Mouse (Mus musculus) CH12F3 (cell line): ENCODE measurements around the gene Vegfb.
"Not testable (repeated sequence)": the region's sequence is repeated elsewhere in the genome, so short reads cannot be mapped to it uniquely, and the experiment has no call there.

Experiments used
- in situ Hi-C: fragments of 300-500 bp; cut with MboI; formaldehyde crosslinking; loops from 2 replicates; pipeline ENCODE4 v1.14.3; 2020; ENCODE audit warnings: low sequenced_read_pairs

The Vegfb gene

DNA sequence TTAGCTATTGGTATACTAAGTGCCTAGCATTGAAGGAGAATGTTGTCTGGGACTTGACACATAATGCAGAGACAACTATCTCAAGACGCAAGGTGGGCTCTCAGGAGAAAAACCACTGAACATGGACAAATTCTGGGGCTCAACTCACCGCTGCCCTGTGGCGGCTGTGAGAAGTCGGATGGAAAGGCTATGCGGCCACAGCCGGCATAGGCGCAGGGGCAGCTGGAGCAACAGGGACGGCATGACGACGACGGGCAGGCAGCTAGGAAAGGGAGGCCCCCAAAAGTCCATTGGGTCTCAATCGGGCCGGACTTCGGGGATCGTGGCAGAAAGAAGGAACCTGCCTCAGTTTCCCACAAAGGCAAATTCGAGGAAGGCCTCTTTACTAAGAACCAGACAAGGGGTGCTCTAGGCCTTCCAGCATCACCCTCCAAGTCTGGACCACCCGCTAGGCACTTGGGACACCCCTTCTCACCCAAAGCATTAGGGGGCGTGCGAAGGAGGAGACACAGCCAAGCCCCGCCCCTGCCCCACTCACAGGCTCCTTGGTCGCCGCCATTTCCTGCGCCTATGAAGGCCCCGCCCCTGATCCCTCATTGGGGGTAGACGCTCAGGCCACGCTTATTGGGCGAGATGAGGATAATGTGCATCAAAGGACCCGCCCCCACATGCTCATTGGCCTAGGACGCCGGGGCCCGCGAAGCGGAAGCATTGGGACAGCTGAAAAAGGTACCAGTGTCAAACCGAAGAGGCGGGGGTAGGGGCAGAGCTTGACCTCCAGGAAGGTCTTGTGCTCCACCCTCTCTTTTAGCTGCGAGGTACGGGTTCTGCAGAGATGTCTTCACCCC lies 4.8 kb upstream of the Vegfb start, which contains the start of gene Dnajc4:
TSS of gene Dnajc4 (minus strand) at position 562 of the 848 bp plus-strand sequence.
- in situ Hi-C loops = no loop called here

DNA sequence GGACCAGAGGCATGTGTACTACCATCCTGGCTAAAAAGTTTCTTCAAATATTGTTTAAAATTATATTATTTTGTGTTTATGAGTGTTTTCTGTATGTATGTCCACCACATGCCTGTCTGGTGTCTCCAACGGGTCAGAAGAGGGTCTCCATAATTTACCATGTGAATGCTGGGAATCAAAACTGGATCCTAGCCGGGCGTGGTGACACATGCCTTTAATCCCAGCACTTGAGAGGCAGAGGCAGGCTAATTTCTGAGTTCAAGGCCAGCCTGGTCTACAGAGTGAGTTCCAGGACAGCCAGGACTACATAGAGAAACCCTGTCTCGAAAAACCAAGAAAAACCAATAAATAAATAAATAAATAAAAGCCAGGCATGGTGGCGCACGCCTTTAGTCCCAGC lies 3.7 kb upstream of the Vegfb start:
- in situ Hi-C loops = not testable (repeated sequence)

GRCm38 (mm10) chr19:6990712-6991111 lies 3.3 kb upstream of the Vegfb start:
- in situ Hi-C loops = no loop called here

DNA sequence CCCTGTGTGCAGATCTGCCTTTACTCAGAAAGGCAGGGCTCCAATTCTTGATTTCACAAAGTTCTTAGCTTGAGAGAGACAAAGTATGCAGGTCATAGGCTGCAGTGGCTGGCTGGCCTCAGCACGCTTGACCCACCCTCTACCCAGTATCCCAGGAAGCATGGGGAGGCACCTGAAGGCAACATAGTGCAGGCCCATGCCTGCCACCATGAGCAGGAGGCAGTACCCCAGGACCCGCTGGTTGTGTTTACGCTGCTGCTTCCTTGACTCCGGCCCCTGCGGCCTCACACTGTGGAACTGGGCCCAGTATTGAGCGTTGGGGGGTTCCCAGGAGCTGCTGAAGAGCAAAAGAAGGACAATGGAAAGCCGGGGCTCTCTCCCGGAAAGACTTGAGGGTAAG lies 1.8 kb upstream of the Vegfb start:
- in situ Hi-C loops = no loop called here

- in situ Hi-C loops = no loop called here
Measured at GRCm38 (mm10) chr19:6987904-6988285, 444 bp upstream of the Vegfb start.

- in situ Hi-C loops = no loop called here
Measured at GRCm38 (mm10) chr19:6985951-6986708, 1.3 kb downstream of the Vegfb start.

GRCm38 (mm10) chr19:6985300-6985699 lies 2.2 kb downstream of the Vegfb start:
- in situ Hi-C loops = no loop called here

GRCm38 (mm10) chr19:6983621-6984020 lies 3.8 kb downstream of the Vegfb start:
- in situ Hi-C loops = no loop called here

DNA sequence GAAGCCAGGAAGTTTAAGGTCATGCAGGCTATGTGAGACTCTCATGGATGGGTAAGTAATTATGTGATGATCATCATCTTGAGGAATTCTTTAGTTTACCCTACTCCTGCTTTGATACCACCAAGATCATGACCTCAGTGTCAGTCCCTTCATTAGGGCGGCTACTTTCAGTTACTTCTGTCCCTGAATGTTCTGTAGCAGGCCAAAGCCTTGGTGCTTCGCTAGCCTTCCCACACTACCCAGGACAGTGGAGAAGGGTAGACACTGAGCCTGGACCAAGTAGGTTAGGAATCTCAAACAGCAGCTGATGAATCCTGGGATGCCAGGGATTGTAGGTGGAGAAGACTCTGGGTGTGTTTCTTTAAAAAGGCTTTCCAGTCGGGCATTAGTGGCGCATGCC lies 6.0 kb downstream of the Vegfb start:
- in situ Hi-C loops = no loop called here

- in situ Hi-C loops = no loop called here
Measured at GRCm38 (mm10) chr19:6980381-6981093, 6.9 kb downstream of the Vegfb start, which contains the start of gene Fkbp2. Gene Fkbp2 (minus strand): TSS chr19:6980501.

GRCm38 (mm10) chr19:6979486-6980380 lies 7.7 kb downstream of the Vegfb start:
- in situ Hi-C loops = no loop called here

GRCm38 (mm10) chr19:6979001-6979479 lies 8.4 kb downstream of the Vegfb start:
- in situ Hi-C loops = no loop called here

DNA sequence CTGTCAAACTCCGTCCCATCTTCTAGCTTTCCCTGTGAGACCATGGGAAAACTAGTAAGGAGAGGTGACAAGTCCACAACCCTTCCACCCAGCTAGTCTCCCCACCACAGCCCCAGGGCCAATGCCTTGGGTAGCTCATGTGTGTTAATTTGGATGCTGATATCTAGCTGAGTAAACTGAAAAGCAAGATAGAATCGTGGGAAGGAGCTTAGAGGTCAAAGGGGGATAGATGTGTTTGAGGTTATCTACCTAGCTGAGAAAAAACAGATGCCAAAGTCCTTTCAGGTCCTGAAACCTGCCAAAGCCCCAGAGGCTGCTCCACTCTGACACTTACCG lies 8.8 kb downstream of the Vegfb start:
- in situ Hi-C loops = no loop called here

DNA sequence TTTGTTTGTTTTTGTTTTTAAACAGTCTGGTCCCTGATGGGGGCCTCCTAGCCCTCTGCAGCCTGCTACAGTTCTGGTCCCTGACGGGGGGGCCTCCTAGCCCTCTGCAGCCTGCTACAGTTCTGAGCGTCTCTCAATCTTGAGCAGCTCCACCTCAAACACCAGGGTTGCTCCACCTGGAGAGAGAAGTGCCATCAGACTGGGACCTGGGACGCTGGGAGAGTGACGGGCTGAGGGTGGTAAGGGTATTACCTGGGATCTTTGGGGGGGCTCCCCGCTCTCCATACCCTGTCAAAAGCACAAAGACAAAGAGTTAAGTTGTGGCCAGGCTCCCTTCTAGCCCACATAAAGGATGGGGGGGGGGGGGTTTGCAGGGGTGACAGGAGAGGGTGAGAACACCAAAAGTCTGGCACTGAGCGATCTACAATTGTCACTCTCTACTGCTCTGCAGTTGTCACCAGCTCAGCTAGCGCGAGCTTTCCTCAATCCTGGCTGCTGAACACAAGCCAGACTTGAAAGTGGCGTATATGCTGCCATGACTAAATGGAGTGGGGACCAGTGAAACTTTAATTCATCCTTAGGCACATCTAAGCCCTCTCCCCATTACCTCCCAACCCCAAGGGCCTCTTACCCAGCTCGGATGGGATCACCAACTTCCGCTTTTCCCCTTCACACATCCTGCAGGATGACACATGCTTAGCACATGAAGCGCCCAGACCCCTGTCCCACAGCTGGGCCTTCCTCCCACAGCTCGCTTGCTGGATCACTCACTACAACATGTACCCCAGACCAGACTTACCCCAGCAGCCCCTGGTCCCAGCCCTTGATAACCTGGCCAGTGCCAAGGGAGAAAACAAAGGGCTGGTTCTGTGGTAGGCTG lies 9.5 kb downstream of the Vegfb start:
- in situ Hi-C loops = no loop called here

DNA sequence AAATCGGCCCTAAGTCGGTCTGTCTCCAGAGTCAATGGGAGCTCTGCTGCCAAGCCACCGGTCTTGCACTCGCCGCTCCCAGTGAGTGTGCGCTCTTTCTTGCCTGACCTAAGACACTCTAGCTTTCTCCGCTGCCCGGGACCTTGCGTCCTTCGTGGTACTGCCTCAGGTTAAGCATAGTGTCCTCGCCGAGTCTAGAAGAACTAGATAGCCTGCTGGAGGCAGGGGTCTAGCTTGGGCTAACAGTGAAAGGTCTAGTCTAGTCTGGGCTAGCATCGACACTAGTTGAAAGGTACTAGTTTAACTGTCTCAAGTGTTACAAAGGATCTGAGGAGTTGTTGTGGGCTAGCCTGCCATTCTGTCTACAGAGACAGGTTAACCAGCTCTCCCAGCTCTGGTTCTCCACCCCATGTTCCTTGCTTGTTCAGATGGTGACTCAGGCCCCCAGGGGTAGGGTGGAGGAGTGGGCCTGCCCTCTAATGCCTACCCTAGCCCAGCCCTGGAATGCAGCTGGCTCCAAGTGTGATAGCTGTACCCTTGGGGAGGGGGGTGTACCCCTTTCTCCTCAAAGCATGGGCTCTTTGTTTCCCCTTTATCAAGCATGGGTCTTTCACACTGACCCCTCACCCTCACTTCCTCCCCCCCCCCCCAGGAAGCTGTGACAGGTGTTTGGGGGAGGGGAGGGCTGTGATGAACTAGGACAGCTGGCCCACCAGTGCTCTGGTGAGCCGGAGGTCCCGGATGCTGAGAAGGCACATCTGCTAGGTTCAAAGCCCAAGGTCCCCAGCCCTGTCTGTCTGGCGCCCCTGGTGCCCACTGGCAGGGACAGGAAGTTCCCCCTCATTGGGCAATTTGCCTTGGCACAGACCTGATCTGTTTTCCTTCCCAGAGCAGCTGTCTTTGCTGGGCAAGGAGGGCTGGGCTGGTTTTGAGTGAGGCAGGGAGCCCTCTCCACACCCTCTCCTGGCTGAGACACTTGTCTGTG lies 11.6 kb downstream of the Vegfb start, which contains the start of gene Plcb3:
TSS of gene Plcb3 (minus strand) at position 934 of the 985 bp plus-strand sequence.
- in situ Hi-C loops = no loop called here

- in situ Hi-C loops = no loop called here
Measured at GRCm38 (mm10) chr19:6974211-6975205, 12.9 kb downstream of the Vegfb start, which contains the start of gene Ppp1r14b. Gene Ppp1r14b (plus strand): TSS chr19:6974968.
